8 mouse cellular contexts compared by ENCODE assay signal in genomic region chr11:53794671-53795557, GRCm38 (mm10). TPM values are rescaled to one million over a fixed set of nuclear protein-coding genes. Genes with fewer than 3 reads are reported as not detected.
DNase-seq lines count a peak whose midpoint lies in the region; ATAC-seq and TF ChIP-seq lines count a peak whose summit lies in the region.

No protein-coding gene starts in this region.

- no peaks in the 10 kb centered on the region; the same call in 1 of the 2 replicates for H3K36me3 ChIP-seq in intestine, postnatal 0 days (ENCODE audit: control insufficient read depth, insufficient read depth)
- H3K36me3 ChIP-seq in lung, embryonic 14.5 days (ENCODE audit: insufficient read depth), result no peaks in the 10 kb centered on the region

- 17% methylated on average over 25 of the region's 25 CpGs for WGBS in intestine, postnatal 0 days
- WGBS in lung, embryonic 14.5 days, result 29% methylated on average over 25 of the region's 25 CpGs

- peak; percentile 42 for DNase-seq in ovary, adult 18-20 months (ENCODE audit: low spot score)
- DNase-seq in ovary, postnatal 36 days (ENCODE audit: low spot score), result no peak
- DNase-seq in embryo, embryonic 9.5 days (ENCODE audit: extremely low spot score), result peak; percentile 30
- peak; percentile 63 for DNase-seq in lung, embryonic 14.5 days
- peak; percentile 60 to 73 for DNase-seq in spleen, postnatal 4 days (ENCODE audit: low spot score in 2 of 2)
- DNase-seq in c-Kit-positive CD71-positive TER-119-positive erythroid progenitor cells, embryonic 14.5 days (ENCODE audit: low spot score), result no peak
- no peak for DNase-seq in gastrocnemius, adult 8-10 months (ENCODE audit: low spot score in 2 of 2)

- no peak overlapping the region for H3K9ac ChIP-seq in intestine, postnatal 0 days (ENCODE audit: low read depth, low read length)
- H3K9ac ChIP-seq in lung, embryonic 14.5 days, result peak overlapping the region; percentile 17; the same call in 1 of the 2 replicates

- H3K9me3 ChIP-seq in intestine, postnatal 0 days (ENCODE audit: control insufficient read depth), result no peaks in the 10 kb centered on the region
- no peaks in the 10 kb centered on the region for H3K9me3 ChIP-seq in lung, embryonic 14.5 days (ENCODE audit: low read depth, low read length)

- TF ChIP-seq CTCF in intestine, postnatal 0 days (IDR thresholded peaks at IDR 0.05; ENCODE audit: low read depth), result peak; percentile 52
- TF ChIP-seq CTCF in lung, embryonic 14.5 days (IDR thresholded peaks at IDR 0.05; ENCODE audit: low read depth), result peak; percentile 49

- ATAC-seq in intestine, postnatal 0 days, result peak; percentile 26
- ATAC-seq in lung, embryonic 14.5 days (ENCODE audit: insufficient read depth), result peak; percentile 73

- peaks cover 34% of the 10 kb centered on the region for H3K4me1 ChIP-seq in intestine, postnatal 0 days (replicated peaks; ENCODE audit: control insufficient read depth, insufficient read depth, low read length)
- peaks cover 30% of the 10 kb centered on the region for H3K4me1 ChIP-seq in lung, embryonic 14.5 days (ENCODE audit: insufficient read depth)

- no peaks in the 10 kb centered on the region for H3K27me3 ChIP-seq in intestine, postnatal 0 days (replicated peaks; ENCODE audit: control insufficient read depth, insufficient read depth, low read length)
- H3K27me3 ChIP-seq in lung, embryonic 14.5 days (ENCODE audit: insufficient read depth, low read length), result no peaks in the 10 kb centered on the region

- no peak overlapping the region for H3K4me3 ChIP-seq in intestine, postnatal 0 days (ENCODE audit: low read depth, low read length)
- H3K4me3 ChIP-seq in lung, embryonic 14.5 days (ENCODE audit: low read depth, low read length), result no peak overlapping the region

- peak overlapping the region; percentile 85 for H3K27ac ChIP-seq in intestine, postnatal 0 days (ENCODE audit: low read depth, low read length)
- peak overlapping the region; percentile 85 for H3K27ac ChIP-seq in lung, embryonic 14.5 days (ENCODE audit: low read depth)

- H3K4me2 ChIP-seq in intestine, postnatal 0 days (replicated peaks; ENCODE audit: low read depth), result peak overlapping the region; percentile 28
- H3K4me2 ChIP-seq in lung, embryonic 14.5 days, result peak overlapping the region; percentile 39

RNA-seq across cellular contexts. Expression of gene Gm17334, which starts 21.9 kb away (rescaled TPM):
- polyA plus RNA-seq in intestine, postnatal 0 days (2015; fragmentation: Nextera tagmentation; extraction: Ambion mirVana), result 0.17 and 0.67 TPM in 2 replicates
- 0.22 and 0.28 TPM in 2 replicates for polyA plus RNA-seq in lung, embryonic 14.5 days (2014; fragmentation: Nextera tagmentation; extraction: Ambion mirVana)
- under 1 TPM in 2 of 4 experiments, not detected in 2; 0.34 to 0.48 TPM for total RNA-seq in gastrocnemius, adult 8-10 months (2022)

RNA-seq across cellular contexts. Expression of gene Irf1, which starts 25.1 kb away (rescaled TPM):
- 64.3 and 76.1 TPM in 2 replicates for polyA plus RNA-seq in intestine, postnatal 0 days (2015; fragmentation: Nextera tagmentation; extraction: Ambion mirVana)
- 17.3 and 17.9 TPM in 2 replicates for polyA plus RNA-seq in lung, embryonic 14.5 days (2014; fragmentation: Nextera tagmentation; extraction: Ambion mirVana)
- 1 to 10 TPM; 3.2 to 5.8 (median 4.4) TPM for total RNA-seq in gastrocnemius, adult 8-10 months (2022)

Comparison
In these comparisons a context has a peak if more than half of its experiments do, and no peak if none do; other contexts are left out.
1. DNase-seq: peak in ovary, adult 18-20 months (single experiment), embryo, embryonic 9.5 days (single experiment), lung, embryonic 14.5 days (single experiment) and spleen, postnatal 4 days (2 of 2); none in ovary, postnatal 36 days (single experiment), c-Kit-positive CD71-positive TER-119-positive erythroid progenitor cells, embryonic 14.5 days (single experiment) and gastrocnemius, adult 8-10 months (0 of 2).